Mouse (Mus musculus) cerebellum, postnatal 4 days (tissue): ENCODE results near the gene Nos1.
A peak's percentile ranks its signal among the peaks of the same experiment; 100 is the strongest.

ENCODE experiments used
- DNase-seq, 2 experiments: peaks; one replicate each; pipeline ENCODE4 v3.0.0; 2022; ENCODE audit warnings: low spot score in 2 of 2, mixed read lengths in 1 of 2

Gene Nos1

DNA sequence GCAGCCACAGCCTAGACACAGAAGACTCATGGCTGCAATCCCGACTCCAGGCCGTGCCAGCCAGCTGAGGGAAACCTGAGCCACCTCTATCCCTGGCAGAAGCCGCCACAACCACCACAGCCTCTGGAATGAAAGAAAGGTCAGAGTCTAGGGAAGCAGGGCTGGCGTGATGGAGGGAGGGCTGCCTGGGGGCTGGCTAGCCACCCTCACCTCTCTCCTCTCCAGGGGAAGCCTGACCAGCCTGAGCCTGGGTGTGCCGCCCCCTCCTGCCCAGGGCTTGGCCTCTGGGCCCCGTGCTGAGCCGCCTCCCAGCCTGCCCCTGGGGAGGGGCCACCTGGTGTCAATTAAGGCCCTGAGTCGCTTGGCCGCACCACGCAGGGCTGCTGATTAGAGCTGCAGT lies at the start of gene Nos1:
Gene Nos1, plus strand, starts transcription at position 352 of the 400 bp plus-strand sequence.
- DNase-seq, result no peak

DNA sequence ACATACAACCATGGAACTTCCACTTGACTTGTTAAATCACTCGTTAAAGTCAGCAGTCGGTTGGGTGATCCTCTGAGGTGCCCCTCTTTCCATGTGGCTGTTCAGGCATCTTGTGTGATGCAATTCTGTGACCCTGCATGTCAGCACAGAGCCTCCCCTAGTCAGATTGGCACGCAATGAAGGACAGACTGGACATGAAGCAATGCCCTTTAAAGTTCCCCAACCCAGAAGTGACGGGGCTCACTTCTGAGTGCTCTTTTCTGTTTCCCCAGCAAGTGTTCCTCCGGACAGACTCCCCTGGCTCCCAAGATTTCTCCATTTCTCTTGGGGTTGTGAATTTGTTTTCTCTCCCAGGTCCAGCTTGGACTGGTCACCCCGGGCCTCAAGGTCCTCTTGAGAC lies 49.5 kb upstream of the Nos1 start:
- DNase-seq, result no peak

DNA sequence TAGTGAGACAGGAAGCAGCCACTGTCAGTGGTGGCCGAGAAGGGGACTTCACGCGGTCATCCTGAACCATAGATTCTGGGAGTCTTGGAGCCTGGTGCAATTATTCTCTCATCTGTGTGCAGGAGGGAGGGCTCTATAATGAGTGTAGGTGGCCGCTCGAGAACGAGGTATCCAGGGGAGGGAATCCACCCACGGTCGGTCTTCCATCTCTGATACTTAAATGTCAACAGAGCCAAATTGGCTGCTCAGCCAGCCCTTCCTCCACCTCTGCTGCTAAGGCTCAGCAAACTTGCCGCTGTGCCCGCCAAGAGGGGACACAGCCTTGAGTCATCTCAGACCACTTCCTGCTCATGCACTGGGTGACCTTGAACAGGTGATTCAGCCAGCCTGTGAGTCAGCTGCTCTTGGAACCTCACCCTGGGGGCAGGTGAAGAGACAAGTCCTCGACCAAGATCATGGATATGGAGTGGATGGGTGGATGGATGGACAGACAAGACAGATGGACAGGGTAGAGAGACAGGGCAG lies 36.1 kb upstream of the Nos1 start:
- DNase-seq, result no peak

DNA sequence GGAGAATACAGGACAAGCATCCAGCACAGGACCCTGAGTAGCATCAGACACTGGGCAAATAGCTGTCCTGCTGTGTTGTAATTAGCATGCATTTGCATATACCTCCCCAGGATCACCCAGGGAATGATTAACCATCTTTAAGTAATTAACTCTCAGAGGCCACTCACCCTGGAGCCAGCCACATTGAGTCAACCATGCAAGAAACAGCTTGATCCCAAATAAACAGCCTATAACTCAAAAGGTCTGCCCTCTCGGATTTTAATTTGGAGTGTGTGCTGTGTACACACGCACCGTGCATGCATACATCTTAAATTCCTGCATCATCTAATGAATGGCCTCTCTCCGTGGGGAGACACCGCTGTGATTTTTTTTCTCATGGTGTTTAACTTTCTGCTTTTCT lies 31.5 kb upstream of the Nos1 start:
- DNase-seq, result no peak

DNA sequence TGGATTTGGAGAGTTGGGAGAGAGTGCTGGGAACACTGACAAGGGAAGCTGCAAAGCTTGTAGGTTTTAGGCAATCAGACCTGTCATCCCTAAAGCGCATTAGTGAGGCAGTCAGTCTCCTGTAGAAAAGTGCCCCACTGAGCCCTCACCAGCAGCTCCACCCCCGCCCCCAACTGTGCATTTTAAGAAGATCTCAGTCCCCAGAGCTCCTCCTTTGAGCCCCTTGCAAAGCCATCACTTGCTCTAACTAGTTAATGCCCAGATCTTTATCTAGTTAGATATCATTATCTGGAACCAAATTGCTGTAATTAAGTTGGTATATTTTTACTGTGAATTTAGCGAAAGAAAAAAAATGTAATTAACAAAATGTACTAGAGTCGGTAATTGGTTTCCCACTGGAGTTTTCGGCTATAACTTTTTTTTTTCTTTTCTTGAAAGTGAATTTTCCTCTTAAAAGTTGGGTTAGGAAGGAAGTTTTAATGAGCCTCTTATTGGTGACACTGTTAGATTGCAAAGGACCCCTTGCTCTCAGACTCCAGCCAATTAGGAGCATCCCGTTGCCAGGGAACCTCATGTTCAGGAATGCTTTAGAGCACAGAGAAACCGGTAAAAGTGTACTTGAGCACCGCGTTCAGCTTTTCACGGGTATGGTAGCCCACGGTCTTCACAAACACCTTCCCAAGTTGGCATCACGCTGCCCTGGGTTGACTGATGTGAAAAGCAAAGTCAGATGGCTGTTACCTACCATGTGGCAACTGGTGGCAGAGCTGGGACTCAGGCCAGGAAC lies 22.9 kb upstream of the Nos1 start:
- DNase-seq, result no peak

DNA sequence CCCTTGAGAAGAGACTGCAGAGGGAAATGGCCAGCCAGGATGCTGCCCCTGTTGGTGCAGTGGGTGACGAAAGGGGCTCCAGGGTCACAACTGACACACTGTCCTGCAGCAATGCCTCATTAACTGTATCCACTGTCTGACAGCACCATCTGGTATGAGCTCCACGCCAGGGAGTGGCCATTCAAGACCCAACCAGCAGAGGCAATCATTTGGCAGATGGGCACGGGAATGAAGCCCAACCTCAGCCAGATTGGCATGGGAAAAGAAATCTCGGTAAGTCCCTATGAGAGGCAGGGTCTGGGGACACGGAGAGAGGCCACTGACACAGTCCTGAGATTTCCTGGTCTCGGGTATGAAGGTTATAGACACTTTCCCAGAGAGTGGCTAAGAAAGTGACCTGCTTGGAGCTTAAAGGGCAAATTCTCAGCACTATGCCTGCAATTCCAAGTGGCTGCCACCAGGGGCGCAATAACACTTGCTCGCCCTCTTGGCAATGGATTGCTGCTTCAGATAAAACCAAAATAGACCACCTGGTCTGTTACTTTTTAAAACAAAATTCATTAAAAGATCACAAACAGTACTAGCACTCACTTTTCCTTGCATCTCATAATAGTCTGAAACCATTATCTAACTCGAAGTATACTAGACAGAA lies 19.5 kb upstream of the Nos1 start:
- peak in 1 of 2 experiments; percentile 48 for DNase-seq

DNA sequence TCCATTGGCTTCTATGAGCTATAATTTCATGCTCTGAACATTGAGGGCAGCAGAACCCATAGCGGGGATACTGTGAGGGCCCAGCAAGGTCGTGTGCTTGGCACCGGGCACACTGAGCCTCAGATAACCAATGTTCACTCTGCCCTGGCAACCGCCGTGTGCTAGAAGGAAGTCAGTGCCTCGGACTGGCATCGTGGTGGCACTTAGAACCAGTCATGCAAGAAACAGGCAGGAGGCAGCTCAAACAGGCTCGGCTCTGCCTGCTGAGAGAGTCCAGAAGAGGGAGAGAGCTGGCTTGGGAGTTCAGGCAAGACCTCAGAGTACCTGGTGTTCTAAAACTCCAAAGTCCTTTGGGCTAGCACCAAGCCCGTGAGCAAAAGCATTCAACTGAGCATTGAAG lies 16.3 kb upstream of the Nos1 start:
- DNase-seq, result no peak

DNA sequence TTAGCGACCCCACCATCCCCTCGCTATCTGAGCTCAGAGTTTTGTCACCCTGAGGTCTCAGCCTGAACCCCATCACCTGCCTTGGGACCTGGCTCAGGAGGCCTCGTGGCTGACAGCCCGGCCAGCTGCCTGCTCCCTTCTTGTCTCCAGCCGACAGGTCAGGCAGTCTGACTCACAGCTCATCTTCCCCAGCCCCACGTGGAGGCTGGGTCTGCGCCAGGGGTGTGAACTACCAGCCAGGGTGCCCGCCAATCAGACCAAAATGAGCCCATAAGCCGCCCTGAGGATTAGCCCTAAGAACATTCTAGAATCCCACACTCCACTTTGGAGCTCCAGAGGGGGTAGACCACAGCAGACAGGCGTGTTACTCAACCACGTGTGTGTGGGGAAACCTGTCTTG lies 1.7 kb upstream of the Nos1 start:
- DNase-seq, result peak in 1 of 2 experiments; percentile 33

DNA sequence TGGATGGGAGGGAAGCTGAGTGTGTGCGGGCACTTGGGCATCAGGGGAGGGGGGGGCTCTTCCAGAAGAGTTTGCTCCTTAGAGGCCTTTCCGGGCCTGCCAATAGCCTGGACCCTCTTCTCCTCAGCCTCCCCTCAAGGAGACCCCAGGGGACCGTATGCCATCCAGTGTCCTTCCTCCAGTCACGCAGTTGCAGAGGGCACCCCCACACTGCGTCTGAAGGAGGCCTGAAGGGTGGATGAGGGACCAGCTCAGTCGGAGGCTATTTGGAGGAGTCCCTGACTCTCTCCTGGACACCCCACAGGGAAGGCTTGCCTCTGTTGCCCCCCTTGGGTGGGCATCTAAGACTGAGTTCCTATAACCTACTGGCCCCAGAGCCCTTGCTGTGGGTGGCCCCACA lies 346 bp downstream of the Nos1 start:
- no peak for DNase-seq

DNA sequence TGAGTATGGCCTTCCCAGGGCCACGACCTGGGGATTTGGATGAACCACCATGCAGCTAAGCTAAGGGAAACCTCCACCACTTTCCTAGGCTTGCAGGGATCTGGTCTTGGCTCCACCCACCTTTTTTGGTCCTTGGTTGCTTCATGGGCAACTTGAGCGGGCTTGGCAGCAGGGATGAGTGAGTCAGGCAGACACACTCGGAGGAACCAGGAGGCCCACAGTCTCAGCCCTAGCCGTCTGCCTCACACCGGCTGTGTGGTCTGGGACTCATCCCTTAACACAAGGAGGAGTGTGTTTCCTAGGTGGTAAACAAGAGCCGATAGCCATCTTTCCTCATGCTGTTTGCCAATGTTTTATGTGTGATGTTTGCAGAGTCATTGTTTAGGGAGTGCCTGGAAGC lies 9.2 kb downstream of the Nos1 start:
- no peak for DNase-seq

DNA sequence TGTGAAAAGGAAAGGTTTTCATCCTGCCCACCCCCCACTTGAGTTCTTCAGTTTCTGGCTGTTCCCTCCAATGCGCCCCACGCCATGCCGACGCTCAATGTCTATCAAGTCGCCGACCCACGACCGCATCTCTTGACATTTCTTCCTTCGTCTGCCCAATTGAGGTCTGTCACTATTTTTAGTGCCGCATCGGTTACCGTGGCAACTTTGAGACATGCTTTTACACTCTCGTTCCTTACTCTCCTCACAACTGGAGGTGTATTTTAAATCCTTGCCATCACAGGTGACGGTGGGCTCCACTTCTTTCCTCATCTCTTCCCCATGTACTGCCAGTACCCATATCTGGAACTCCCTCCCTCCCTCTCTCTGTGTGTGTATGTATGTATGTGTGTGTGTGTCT lies 11.0 kb downstream of the Nos1 start:
- no peak for DNase-seq

DNA sequence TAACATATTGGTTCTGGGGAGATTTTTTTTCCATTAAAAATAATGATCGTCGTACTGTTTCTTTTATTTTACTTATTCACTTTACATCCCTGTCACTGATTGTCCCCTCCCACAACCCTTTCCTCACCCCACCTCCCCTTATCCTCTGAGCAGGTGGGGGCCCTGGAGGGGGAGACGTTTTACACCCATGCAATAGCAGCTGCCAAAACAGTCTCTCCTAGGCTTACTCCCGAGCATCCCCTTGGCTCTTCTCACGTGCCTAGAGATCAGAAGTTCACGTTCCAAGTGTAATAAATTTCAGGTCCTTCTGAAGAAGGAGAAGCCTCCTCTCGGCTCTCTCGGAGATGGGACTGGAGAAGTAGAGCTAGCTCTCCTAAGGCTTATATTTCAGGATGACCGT lies 20.0 kb downstream of the Nos1 start:
- no peak for DNase-seq

DNA sequence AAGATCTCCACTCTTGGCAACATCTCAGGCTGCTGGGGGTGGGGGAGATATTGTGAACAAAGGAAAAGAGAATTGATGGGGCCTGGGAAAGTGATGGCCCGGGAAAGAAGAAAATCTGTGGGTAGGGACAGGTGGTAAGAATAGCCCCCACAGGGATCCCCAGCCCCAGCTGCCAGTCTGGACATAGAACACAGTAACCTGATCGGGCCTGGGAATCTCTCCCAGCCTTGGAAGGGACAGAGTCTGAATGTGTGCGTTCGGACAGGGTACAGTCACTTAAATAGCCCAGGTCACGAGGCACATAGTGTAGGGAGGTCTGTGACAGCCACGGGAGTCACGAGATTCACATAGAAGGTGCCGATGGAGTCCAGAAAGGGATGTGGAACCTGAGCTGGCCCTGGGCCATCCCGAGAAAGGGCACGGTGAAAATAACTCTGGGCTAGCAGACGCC lies 21.3 kb downstream of the Nos1 start:
- no peak for DNase-seq

DNA sequence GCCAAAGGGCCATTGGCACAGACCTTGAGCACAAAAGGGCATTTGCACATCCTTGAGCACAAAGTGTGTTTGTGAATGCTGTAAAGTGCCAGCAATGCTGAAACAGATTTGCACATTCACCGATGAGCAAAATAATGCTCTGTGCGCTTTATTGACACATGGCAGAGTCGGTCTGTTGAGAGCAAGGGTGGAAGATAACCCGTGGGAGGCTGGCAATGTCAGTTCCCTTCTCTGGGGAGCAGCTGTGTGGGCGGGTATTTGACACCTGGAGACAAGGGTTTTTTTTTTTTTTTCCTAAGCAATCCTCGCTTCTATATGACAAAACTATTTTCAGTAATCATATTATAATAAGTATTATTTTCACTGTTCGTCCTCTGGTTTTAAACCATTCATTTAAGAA lies 22.7 kb downstream of the Nos1 start:
- no peak for DNase-seq

DNA sequence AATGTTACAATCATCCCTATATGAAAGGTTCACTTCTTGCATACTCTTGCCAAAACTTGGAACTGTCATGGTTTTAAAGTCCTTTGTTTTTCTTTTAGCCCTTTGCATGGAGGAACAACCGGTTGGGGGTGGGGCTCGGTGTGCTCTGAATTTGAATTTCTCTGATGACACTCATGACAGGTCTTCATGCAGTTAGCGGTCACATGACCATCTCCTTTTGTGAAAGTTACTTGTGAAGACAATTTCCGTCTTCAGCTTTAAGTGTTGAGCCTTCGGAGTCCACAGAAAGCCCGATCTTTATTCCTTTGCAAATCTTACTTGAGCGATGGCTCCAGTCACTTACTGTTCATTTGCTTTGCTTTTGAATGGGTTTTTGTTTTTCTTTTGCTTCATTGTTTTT lies 30.1 kb downstream of the Nos1 start:
- no peak for DNase-seq

DNA sequence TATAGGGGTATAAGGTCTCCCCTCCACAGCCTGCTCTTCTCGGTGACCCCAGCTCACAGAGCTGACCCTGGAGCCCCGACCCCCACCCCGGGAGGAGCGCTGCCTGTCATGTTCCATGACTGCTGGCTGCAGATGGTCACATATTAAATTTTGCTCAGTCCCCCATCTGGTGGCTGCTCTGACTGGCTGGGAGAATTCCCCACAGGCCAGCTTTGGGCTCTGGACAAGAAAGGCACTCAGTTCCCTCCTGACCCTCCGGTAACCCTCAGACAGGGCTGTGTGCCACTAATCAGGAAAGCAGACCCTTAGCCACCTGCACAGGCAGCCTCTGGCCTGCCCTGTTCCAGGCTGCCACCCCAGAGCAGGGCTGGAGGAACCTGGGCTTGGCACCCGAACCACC lies 38.0 kb downstream of the Nos1 start:
- DNase-seq, result peak in 1 of 2 experiments; percentile 48

DNA sequence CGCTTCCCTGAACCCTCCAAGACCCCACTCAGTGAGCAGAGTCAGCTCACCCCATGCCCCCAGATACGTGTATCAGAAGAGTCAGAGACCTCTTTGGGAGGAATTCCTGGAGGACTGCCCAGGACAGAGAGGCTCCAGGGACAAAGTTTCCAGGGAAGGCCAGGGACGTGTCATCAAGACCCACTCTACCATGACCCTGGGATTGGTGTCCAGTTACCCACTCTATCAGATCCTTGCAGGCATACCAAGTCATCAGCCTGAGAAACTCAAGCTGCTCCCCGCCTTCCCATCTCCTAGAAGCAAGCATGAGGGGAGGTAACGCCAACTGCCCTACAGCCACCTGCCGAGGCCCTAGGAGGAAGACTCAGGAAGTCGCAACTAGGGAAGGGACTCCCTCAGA lies 39.6 kb downstream of the Nos1 start:
- no peak for DNase-seq

DNA sequence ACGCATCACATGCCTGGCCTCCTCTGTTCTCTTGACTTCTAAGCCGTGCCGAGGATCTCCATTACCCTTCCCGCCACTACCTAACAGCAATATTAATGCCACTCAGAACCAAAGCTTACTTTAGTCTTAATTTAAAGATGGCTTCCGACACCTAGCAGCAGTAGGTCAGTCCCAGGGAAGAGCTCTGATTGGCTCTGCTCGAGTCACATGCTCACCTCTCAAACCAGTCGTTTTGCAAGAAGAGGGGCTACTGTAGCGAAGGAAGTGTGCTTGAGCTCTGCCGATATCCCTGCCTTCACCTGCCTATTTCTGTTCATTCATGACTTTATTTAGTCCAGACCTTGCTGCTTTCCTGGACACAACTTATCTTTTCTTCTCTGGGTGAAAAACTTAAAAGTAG lies 43.0 kb downstream of the Nos1 start:
- no peak for DNase-seq

DNA sequence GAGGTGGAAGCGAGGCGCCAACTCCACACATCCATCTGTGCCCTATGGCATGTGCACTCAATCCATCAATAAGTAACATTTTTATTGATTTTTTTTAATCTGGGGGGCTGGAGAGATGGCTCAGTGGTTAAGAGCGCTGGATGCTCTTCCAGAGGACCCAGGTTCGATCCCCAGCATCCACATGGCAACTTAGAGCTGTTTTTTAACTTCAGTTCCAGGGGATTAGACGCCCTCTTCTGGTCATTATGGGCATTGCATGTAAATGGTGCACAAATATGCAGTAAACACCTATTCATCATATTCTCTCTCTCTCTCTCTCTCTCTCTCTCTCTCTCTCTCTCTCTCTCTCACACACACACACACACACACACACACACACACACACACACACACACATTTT lies 43.7 kb downstream of the Nos1 start:
- no peak for DNase-seq

DNA sequence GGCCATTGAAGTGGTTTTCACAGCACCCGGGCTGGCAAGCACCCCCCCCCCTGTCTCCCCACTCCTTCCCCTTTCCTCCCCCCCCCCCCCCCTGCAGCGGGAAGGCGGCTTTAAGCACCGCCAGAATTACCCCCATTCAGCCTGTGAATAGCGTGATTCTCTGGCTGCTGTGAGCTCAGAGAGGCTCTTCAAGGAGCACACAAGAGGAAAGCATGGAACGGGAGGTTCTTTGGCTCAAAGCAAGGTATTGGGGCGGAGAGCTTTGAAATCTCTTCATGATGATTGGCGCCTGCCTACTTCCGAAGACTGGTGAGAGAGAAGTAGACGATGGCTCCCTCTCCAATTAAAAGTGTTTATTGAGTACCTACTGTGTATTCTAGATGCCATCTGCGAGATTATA lies 44.5 kb downstream of the Nos1 start:
- no peak for DNase-seq

DNA sequence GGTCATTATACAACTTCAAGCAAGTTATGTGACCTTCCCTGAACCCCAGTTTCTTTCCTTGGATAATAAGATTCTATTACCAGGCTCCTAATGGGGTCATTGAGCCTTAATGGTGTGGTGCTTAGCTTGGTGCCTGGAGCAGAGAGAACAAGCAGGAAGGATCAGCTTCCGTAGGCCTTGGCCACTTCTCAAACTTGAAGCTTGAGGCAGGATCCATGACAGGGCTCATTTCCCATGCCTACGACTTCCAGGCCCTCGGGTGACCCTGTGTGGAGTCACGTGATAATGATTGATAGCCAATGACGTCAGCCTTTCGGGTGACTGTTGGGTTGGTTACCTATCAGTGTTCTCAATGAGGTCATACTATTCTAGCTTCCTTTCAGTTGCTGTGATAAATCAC lies 46.5 kb downstream of the Nos1 start:
- DNase-seq, result no peak

DNA sequence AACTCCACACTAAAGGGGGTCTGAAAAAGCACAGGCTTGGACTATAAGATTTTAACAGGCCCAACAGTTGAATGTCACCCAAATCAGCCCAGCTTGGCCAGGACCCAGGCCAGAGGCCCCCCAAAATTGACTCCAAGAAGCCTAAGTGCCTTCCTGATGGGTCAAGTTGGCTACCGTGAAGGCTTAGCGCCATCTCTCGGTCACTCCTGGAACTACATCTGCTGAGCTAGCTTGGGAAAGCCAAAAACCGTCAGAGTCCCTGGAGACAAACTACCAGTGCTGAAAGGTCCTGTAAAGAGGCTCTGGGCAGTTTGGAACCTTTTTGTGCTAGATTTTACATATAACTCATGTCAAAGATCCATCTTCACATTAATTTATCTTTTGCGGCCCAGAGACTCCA lies 56.1 kb downstream of the Nos1 start:
- peak; percentile 72 to 87 for DNase-seq

DNA sequence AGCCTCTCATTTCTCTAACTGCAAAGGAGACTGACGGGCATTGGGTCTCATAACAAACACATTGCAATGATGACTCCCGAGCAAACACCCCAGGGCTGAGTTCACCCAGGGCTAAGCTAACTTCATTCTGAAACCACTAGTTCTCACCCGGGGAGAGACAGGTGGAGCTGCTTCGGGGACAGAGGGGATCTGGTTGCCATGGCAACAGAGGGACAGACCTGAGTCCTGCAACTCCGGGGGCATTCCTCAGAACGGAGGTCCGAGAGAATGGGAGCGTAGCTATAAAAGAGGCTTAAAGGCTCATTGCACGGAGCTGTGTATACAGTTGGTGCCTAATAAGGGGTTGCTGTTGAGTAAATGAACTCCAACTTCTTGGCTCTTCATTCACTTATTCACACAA lies 56.9 kb downstream of the Nos1 start:
- no peak for DNase-seq
